Mouse (Mus musculus): ENCODE data around the gene Phf5a.
A peak's percentile ranks its signal among the peaks of the same experiment; 100 is the strongest.

Phf5a gene

GRCm38 (mm10) chr15:81885418-81885934, 13.8 kb upstream of the Phf5a start:
- no peak for DNase-seq (ENCODE audit: low read depth, low spot score)

GRCm38 (mm10) chr15:81882348-81882747, 10.6 kb upstream of the Phf5a start:
- DNase-seq (ENCODE audit: low read depth, low spot score): no peak

GRCm38 (mm10) chr15:81879531-81880401, 8.1 kb upstream of the Phf5a start:
- peak; percentile 73 for DNase-seq (ENCODE audit: low read depth, low spot score)

- DNase-seq (ENCODE audit: low read depth, low spot score): peak; percentile 99
Measured at GRCm38 (mm10) chr15:81872262-81873136, 788 bp upstream of the Phf5a start, which contains the start of gene Aco2. Aco2 (plus strand) TSS chr15:81872309.

- no peak for DNase-seq (ENCODE audit: low read depth, low spot score)
Measured at GRCm38 (mm10) chr15:81869985-81870384, 1.7 kb downstream of the Phf5a start.

GRCm38 (mm10) chr15:81864238-81864637, 7.5 kb downstream of the Phf5a start:
- no peak for DNase-seq (ENCODE audit: low read depth, low spot score)

GRCm38 (mm10) chr15:81860471-81861135, 11.1 kb downstream of the Phf5a start:
- no peak for DNase-seq (ENCODE audit: low read depth, low spot score)

- peak; percentile 96 for DNase-seq (ENCODE audit: low read depth, low spot score)
Measured at GRCm38 (mm10) chr15:81859330-81860255, 12.1 kb downstream of the Phf5a start.

- DNase-seq (ENCODE audit: low read depth, low spot score): no peak
Measured at GRCm38 (mm10) chr15:81858517-81859329, 13.0 kb downstream of the Phf5a start, which contains the start of gene Tob2. Tob2 (minus strand) TSS chr15:81858796.

GRCm38 (mm10) chr15:81858138-81858516, 13.6 kb downstream of the Phf5a start:
- DNase-seq (ENCODE audit: low read depth, low spot score): peak; percentile 87

- DNase-seq (ENCODE audit: low read depth, low spot score): no peak
Measured at GRCm38 (mm10) chr15:81857724-81858116, 14.0 kb downstream of the Phf5a start.

GRCm38 (mm10) chr15:81856938-81857723, 14.6 kb downstream of the Phf5a start:
- peak; percentile 83 for DNase-seq (ENCODE audit: low read depth, low spot score)

GRCm38 (mm10) chr15:81856030-81856790, 15.5 kb downstream of the Phf5a start:
- peak; percentile 83 for DNase-seq (ENCODE audit: low read depth, low spot score)

GRCm38 (mm10) chr15:81853081-81853480, 18.6 kb downstream of the Phf5a start:
- no peak for DNase-seq (ENCODE audit: low read depth, low spot score)

- DNase-seq (ENCODE audit: low read depth, low spot score): no peak
Measured at GRCm38 (mm10) chr15:81852411-81853000, 19.2 kb downstream of the Phf5a start.

GRCm38 (mm10) chr15:81851375-81851774, 20.3 kb downstream of the Phf5a start:
- DNase-seq (ENCODE audit: low read depth, low spot score): no peak

- no peak for DNase-seq (ENCODE audit: low read depth, low spot score)
Measured at GRCm38 (mm10) chr15:81850718-81851117, 21.0 kb downstream of the Phf5a start.

GRCm38 (mm10) chr15:81849104-81849503, 22.6 kb downstream of the Phf5a start:
- no peak for DNase-seq (ENCODE audit: low read depth, low spot score)
